Mouse (Mus musculus): Measurements from ENCODE around the gene Ube2s. TPM values are rescaled to one million over a fixed set of nuclear protein-coding genes. Genes with fewer than 3 reads are reported as not detected.
"Not testable (repeated sequence)": the region's sequence is repeated elsewhere in the genome, so short reads cannot be mapped to it uniquely, and the experiment has no call there.

Ube2s gene
- polyA plus RNA-seq, 1 experiment from 2014 or later = 426 TPM

- peaks cover 41% of the 10 kb centered on the region for H3K36me3 ChIP-seq
- H3K27me3 ChIP-seq (ENCODE audit: low read depth, poor library complexity, severe bottlenecking) = no peaks in the 10 kb centered on the region
- under 1% methylated on average over 36 of the region's 36 CpGs for WGBS
- H3K27ac ChIP-seq (replicated peaks) = peak overlapping the region; percentile 97
- H3K4me1 ChIP-seq = peaks cover 36% of the 10 kb centered on the region
- peak overlapping the region; percentile 83 for H3K4me3 ChIP-seq
- peak; percentile 60 for DNase-seq (ENCODE audit: low spot score)
- no peaks in the 10 kb centered on the region for H3K9me3 ChIP-seq (replicated peaks)
Measured at GRCm38 (mm10) chr7:4811842-4812302, 518 bp downstream of the Ube2s start.

GRCm38 (mm10) chr7:4811131-4811530, 1.3 kb downstream of the Ube2s start:
- not testable (repeated sequence) for DNase-seq (ENCODE audit: low spot score); H3K27me3 ChIP-seq (ENCODE audit: low read depth, poor library complexity, severe bottlenecking); H3K9me3 ChIP-seq (replicated peaks)
- 47% methylated on average over 10 of the region's 10 CpGs for WGBS
- peaks cover 36% of the 10 kb centered on the region for H3K4me1 ChIP-seq
- H3K27ac ChIP-seq (replicated peaks) = peak overlapping the region; percentile 97
- H3K4me3 ChIP-seq = peak overlapping the region; percentile 83
- peaks cover 49% of the 10 kb centered on the region for H3K36me3 ChIP-seq

GRCm38 (mm10) chr7:4806716-4807115, 5.7 kb downstream of the Ube2s start:
- Histone ChIP-seq H3K27me3 (ENCODE audit: low read depth, poor library complexity, severe bottlenecking) (no peaks in the 10 kb centered on the region), H3K27ac (replicated peaks) (no peak overlapping the region), H3K9me3 (replicated peaks) (no peaks in the 10 kb centered on the region), H3K4me1 (peaks cover 29% of the 10 kb centered on the region), H3K4me3 (no peak overlapping the region), H3K36me3 (peaks cover 75% of the 10 kb centered on the region)
- no peak for DNase-seq (ENCODE audit: low spot score)
- WGBS = 95% methylated on average over 7 of the region's 7 CpGs

GRCm38 (mm10) chr7:4802247-4802646, 10.1 kb downstream of the Ube2s start:
- Histone ChIP-seq H3K27me3 (ENCODE audit: low read depth, poor library complexity, severe bottlenecking) (no peaks in the 10 kb centered on the region), H3K36me3 (peaks cover 51% of the 10 kb centered on the region), H3K4me1 (no peaks in the 10 kb centered on the region), H3K27ac (replicated peaks) (no peak overlapping the region), H3K9me3 (replicated peaks) (no peaks in the 10 kb centered on the region), H3K4me3 (no peak overlapping the region)
- no peak for DNase-seq (ENCODE audit: low spot score)

- H3K4me1 ChIP-seq = peaks cover 15% of the 10 kb centered on the region
- DNase-seq (ENCODE audit: low spot score) = no peak
- 73% methylated on average over 7 of the region's 7 CpGs for WGBS
- H3K4me3 ChIP-seq = no peak overlapping the region
- no peaks in the 10 kb centered on the region for H3K9me3 ChIP-seq (replicated peaks)
- peaks cover 1% of the 10 kb centered on the region; the same call in 1 of the 2 replicates for H3K27me3 ChIP-seq (ENCODE audit: low read depth, poor library complexity, severe bottlenecking)
- H3K27ac ChIP-seq (replicated peaks) = no peak overlapping the region
- peaks cover 51% of the 10 kb centered on the region for H3K36me3 ChIP-seq
Measured at GRCm38 (mm10) chr7:4795767-4796433, 16.5 kb downstream of the Ube2s start.

- H3K9me3 ChIP-seq (replicated peaks) = no peaks in the 10 kb centered on the region
- 88% methylated on average over 3 of the region's 3 CpGs for WGBS
- no peak overlapping the region for H3K27ac ChIP-seq (replicated peaks)
- H3K4me1 ChIP-seq = peaks cover 15% of the 10 kb centered on the region
- H3K36me3 ChIP-seq = peaks cover 51% of the 10 kb centered on the region
- peaks cover 12% of the 10 kb centered on the region for H3K27me3 ChIP-seq (ENCODE audit: low read depth, poor library complexity, severe bottlenecking)
- peak overlapping the region; percentile 80 for H3K4me3 ChIP-seq
- DNase-seq (ENCODE audit: low spot score) = no peak
Measured at GRCm38 (mm10) chr7:4794631-4795168, 17.7 kb downstream of the Ube2s start.

- Histone ChIP-seq H3K36me3 (peaks cover 49% of the 10 kb centered on the region), H3K27me3 (ENCODE audit: low read depth, poor library complexity, severe bottlenecking) (peaks cover 22% of the 10 kb centered on the region), H3K4me1 (peaks cover 26% of the 10 kb centered on the region), H3K4me3 (peak overlapping the region; percentile 80), H3K27ac (replicated peaks) (peak overlapping the region; percentile 93), H3K9me3 (replicated peaks) (no peaks in the 10 kb centered on the region)
- DNase-seq (ENCODE audit: low spot score) = no peak
- WGBS = 39% methylated on average over 4 of the region's 4 CpGs
Measured at GRCm38 (mm10) chr7:4793674-4794073, 18.7 kb downstream of the Ube2s start.

- H3K4me3 ChIP-seq = peak overlapping the region; percentile 80
- H3K27ac ChIP-seq (replicated peaks) = peak overlapping the region; percentile 93
- DNase-seq (ENCODE audit: low spot score); H3K9me3 ChIP-seq (replicated peaks): not testable (repeated sequence)
- WGBS = under 1% methylated on average over 31 of the region's 31 CpGs
- peaks cover 48% of the 10 kb centered on the region for H3K36me3 ChIP-seq
- peaks cover 29% of the 10 kb centered on the region for H3K4me1 ChIP-seq
- H3K27me3 ChIP-seq (ENCODE audit: low read depth, poor library complexity, severe bottlenecking) = peaks cover 26% of the 10 kb centered on the region
Measured at GRCm38 (mm10) chr7:4793248-4793647, 19.1 kb downstream of the Ube2s start.

- peak; percentile 96 for DNase-seq (ENCODE audit: low spot score)
- WGBS = 2% methylated on average over 54 of the region's 54 CpGs
- Histone ChIP-seq H3K36me3 (peaks cover 41% of the 10 kb centered on the region), H3K27ac (replicated peaks) (peak within 1 kb of the TSS; percentile 93), H3K4me3 (peak within 1 kb of the TSS; percentile 80), H3K9me3 (replicated peaks) (no peaks in the 10 kb centered on the region), H3K27me3 (ENCODE audit: low read depth, poor library complexity, severe bottlenecking) (peaks cover 33% of the 10 kb centered on the region), H3K4me1 (peaks cover 29% of the 10 kb centered on the region)
Measured at GRCm38 (mm10) chr7:4792278-4793212, 19.8 kb downstream of the Ube2s start, which contains the start of gene Rpl28. Rpl28 (plus strand) TSS chr7:4792874.

- Histone ChIP-seq H3K27me3 (ENCODE audit: low read depth, poor library complexity, severe bottlenecking) (peaks cover 45% of the 10 kb centered on the region), H3K4me1 (peaks cover 24% of the 10 kb centered on the region), H3K9me3 (replicated peaks) (no peaks in the 10 kb centered on the region), H3K27ac (replicated peaks) (peak within 1 kb of the TSS; percentile 89), H3K36me3 (peaks cover 10% of the 10 kb centered on the region), H3K4me3 (peak within 1 kb of the TSS; percentile 62)
- DNase-seq (ENCODE audit: low spot score) = no peak
- 9% methylated on average over 40 of the region's 40 CpGs for WGBS
Measured at GRCm38 (mm10) chr7:4789436-4789935, 22.9 kb downstream of the Ube2s start, which contains the start of gene Tmem238. Tmem238 (minus strand) TSS chr7:4789656.

- Histone ChIP-seq H3K4me1 (peaks cover 17% of the 10 kb centered on the region), H3K4me3 (peak overlapping the region; percentile 62), H3K36me3 (peaks cover 3% of the 10 kb centered on the region), H3K9me3 (replicated peaks) (no peaks in the 10 kb centered on the region), H3K27ac (replicated peaks) (peak overlapping the region; percentile 89), H3K27me3 (ENCODE audit: low read depth, poor library complexity, severe bottlenecking) (peaks cover 45% of the 10 kb centered on the region)
- WGBS = 3% methylated on average over 64 of the region's 64 CpGs
- DNase-seq (ENCODE audit: low spot score) = peak; percentile 83
Measured at GRCm38 (mm10) chr7:4788499-4789435, 23.6 kb downstream of the Ube2s start.

All from midbrain, embryonic 10.5 days (tissue).